Mouse (Mus musculus) olfactory bulb, adult 2 months (tissue): Measurements from ENCODE around the gene Lypla2. TPM values are rescaled to one million over a fixed set of nuclear protein-coding genes. Genes with fewer than 3 reads are reported as not detected.
"Not testable (repeated sequence)": the region's sequence is repeated elsewhere in the genome, so short reads cannot be mapped to it uniquely, and the experiment has no call there.

Experiments
- H3K27ac ChIP-seq: fragments of 200-500 bp; 2 replicates; pipeline ENCODE4 v1.5.1; 2012; ENCODE audit warnings: low read depth, low read length; ENCODE audit not compliant: insufficient read depth
- H3K4me1 ChIP-seq: fragments of 200-500 bp; 2 replicates; pipeline ENCODE4 v1.6.1; 2012; ENCODE audit warnings: low read length; ENCODE audit not compliant: control insufficient read depth, insufficient read depth
- H3K4me3 ChIP-seq: fragments of 200-500 bp; 2 replicates; pipeline ENCODE4 v1.5.1; 2012; ENCODE audit warnings: mild to moderate bottlenecking, low read depth, low read length, moderate library complexity; ENCODE audit not compliant: insufficient read depth
- CTCF ChIP-seq: fragments of 200-500 bp; IDR thresholded peaks from 2 replicates; pipeline ENCODE4 v1.5.1; 2012; ENCODE audit warnings: low read depth, mild to moderate bottlenecking, low read length, moderate library complexity; ENCODE audit not compliant: insufficient read depth
- POLR2A ChIP-seq: fragments of 200-500 bp; IDR thresholded peaks from 2 replicates; pipeline ENCODE4 v1.6.1; 2012; ENCODE audit warnings: mild to moderate bottlenecking, low read depth, low read length, moderate library complexity; ENCODE audit not compliant: insufficient read depth
- WGBS: fragments of 180-500 bp; shearing (Covaris S2); methylation state at CpG from one replicate; pipeline ENCODE4 v1.1.7; 2018; 5-methylcytosine and 5-hydroxymethylcytosine counted together
- polyA plus RNA-seq: library from polyadenylated mRNA; stranded (reverse); fragments of >200 nt; gene quantifications from 2 replicates; pipeline ENCODE4 v1.2.4, GENCODE M21; 2012; ENCODE audit warnings: low replicate concordance; ENCODE audit not compliant: missing spikeins, insufficient read depth, insufficient read length

The Lypla2 gene
- polyA plus RNA-seq, 1 experiment, result not detected

DNA sequence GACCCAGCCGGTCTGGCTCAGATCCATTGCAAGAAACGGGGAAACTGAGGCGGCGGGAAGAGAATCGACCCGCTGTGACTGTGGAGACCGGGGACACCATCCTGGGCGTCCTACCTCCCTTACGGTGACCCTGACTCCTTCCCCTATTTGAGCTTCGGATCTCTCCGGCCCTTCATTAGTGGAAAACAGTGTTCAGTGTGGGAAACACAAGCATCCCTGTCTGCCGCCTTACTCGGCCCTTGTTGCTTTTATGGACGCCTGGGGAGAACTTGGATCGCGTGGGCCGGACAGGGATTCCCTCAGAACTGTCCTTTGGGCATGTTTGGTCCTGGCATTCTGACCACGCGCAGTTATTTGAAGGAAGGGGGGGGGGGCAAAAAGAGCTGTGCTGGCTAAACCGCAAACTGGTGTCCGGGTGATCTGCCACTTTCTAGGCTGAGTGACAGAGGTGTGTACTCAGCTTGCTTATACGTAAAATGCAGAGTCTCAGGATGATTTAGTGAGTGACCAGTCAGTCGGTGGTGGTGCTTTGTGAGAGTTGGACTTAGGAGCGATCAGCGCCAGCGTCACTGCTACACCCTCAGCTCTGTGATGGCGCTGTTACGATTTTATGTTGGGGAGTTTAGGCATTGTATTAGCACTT lies 25.6 kb downstream of the Lypla2 start:
- peaks cover 31% of the 10 kb centered on the region for H3K4me1 ChIP-seq
- TF ChIP-seq POLR2A (no peak), CTCF (no peak)
- H3K4me3 ChIP-seq, result peak overlapping the region; percentile 71
- H3K27ac ChIP-seq, result peak overlapping the region; percentile 61
- WGBS, result under 1% methylated on average over 28 of the region's 28 CpGs

- peak within 1 kb of the TSS; percentile 71 for H3K4me3 ChIP-seq
- TF ChIP-seq CTCF (no peak), POLR2A (peak; percentile 88)
- under 1% methylated on average over 23 of the region's 23 CpGs for WGBS
- H3K27ac ChIP-seq, result peak within 1 kb of the TSS; percentile 61
- peaks cover 29% of the 10 kb centered on the region for H3K4me1 ChIP-seq
These were observed 26.2 kb downstream of the Lypla2 start, which contains the start of gene Hmgcl for GRCm38 (mm10) chr4:135946278-135946658. Gene Hmgcl, plus strand, starts transcription at chr4:135946448.

- H3K4me3 ChIP-seq, result peak overlapping the region; percentile 71
- 79% methylated on average over 10 of the region's 10 CpGs for WGBS
- TF ChIP-seq CTCF, result no peak
- no peak for TF ChIP-seq POLR2A
- H3K4me1 ChIP-seq, result peaks cover 29% of the 10 kb centered on the region
- H3K27ac ChIP-seq, result peak overlapping the region; percentile 43; the same call in 1 of the 2 replicates
These were observed 26.7 kb downstream of the Lypla2 start for GRCm38 (mm10) chr4:135945706-135946105.

GRCm38 (mm10) chr4:135943389-135943788 lies 29.0 kb downstream of the Lypla2 start:
- TF ChIP-seq CTCF (no peak), POLR2A (no peak)
- Histone ChIP-seq H3K4me1 (peaks cover 17% of the 10 kb centered on the region), H3K27ac (no peak overlapping the region), H3K4me3 (no peak overlapping the region)
- 56% methylated on average over 4 of the region's 4 CpGs for WGBS

- TF ChIP-seq CTCF, result no peak
- TF ChIP-seq POLR2A, result no peak
- no peak overlapping the region for H3K27ac ChIP-seq
- 82% methylated on average over 6 of the region's 6 CpGs for WGBS
These were observed 30.2 kb downstream of the Lypla2 start for GRCm38 (mm10) chr4:135942193-135942592.

DNA sequence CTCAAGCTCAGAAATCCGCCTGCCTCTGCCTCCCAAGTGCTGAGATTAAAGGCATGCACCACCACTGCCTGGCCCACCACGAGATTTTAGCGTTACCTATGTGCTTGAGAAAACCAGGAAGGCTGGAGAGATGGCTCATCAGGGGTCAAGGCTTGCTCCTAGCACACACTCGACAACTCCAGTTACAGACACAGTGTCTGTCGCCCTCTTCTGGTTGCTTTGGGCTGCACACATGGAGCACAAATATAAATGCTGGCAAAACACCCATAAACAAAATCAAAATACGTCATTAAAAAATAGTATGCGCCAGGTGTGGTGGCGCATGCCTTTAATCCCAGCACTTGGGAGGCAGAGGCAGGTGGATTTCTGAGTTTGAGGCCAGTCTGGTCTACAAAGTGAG lies 31.4 kb downstream of the Lypla2 start:
- not testable (repeated sequence) for H3K4me3 ChIP-seq, H3K4me1 ChIP-seq, H3K27ac ChIP-seq
- 87% methylated on average over 8 of the region's 8 CpGs for WGBS

More at GRCm38 (mm10) chr4:135942193-135942592, 30.2 kb downstream of the Lypla2 start:
- Histone ChIP-seq H3K4me1 (peaks cover 12% of the 10 kb centered on the region), H3K4me3 (no peak overlapping the region)

DNA sequence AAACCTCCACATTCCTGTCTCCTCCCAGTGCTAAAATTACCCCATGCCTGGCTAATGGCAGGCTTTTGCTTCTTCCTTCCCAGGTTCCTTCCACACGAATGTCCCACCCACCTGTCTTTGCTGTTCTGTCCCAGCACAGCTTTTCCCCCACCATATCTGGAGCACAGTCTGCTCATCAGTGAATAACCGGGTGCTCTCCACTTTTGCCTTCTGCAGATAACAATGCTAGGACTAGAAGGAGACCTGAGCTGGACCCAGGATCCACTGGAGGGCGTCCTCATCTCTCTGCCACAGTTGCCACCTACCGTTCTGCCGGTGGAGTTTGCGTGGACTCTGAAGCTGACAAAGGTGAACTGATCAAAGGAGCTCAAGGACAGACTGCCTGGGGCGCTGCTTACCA lies 33.6 kb downstream of the Lypla2 start:
- Histone ChIP-seq H3K4me3 (no peak overlapping the region), H3K27ac (no peak overlapping the region), H3K4me1 (peaks cover 7% of the 10 kb centered on the region)
- WGBS, result 74% methylated on average over 7 of the region's 7 CpGs
- TF ChIP-seq POLR2A (no peak), CTCF (no peak)

- no peak overlapping the region for H3K4me3 ChIP-seq
- 67% methylated on average over 5 of the region's 5 CpGs for WGBS
- no peak overlapping the region for H3K27ac ChIP-seq
- H3K4me1 ChIP-seq, result peaks cover 7% of the 10 kb centered on the region
- TF ChIP-seq CTCF (no peak), POLR2A (no peak)
These were observed 36.9 kb downstream of the Lypla2 start for GRCm38 (mm10) chr4:135935502-135935901.

DNA sequence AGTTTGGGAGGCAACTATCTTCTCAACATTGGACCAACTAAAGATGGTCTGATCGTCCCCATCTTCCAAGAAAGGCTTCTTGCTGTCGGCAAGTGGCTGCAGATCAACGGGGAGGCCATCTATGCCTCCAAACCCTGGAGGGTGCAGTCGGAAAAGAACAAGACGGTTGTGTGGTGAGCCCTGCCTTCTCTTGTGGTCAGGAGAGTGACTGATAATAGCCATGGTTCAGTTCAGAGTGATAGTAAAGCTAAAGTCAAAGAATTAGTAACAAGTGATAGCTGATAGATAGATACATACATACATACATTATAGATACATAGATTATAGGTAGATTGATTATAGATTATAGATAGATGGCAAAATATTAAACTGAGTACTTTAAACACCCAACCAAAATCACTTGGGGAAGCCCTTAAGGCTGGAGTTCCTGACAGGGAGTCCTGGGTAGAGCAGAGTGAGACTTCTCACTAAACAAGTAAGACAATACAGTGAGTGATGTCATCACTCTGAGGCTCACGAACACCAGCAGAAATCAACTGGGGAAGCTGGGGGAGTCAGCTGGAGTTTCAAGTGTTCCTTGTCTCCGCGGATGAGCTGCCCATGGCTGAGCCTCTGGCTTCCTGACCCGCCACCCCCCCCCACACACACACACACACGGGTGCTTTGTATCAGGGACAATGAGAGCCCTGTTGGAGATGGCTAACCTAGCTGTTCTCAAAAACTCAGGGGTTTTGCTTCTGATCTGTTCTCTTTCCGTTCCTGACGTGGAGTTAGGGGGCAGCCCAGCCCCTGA lies 37.5 kb downstream of the Lypla2 start:
- Histone ChIP-seq H3K4me3 (no peak overlapping the region), H3K4me1 (peaks cover 7% of the 10 kb centered on the region), H3K27ac (no peak overlapping the region)
- TF ChIP-seq CTCF (no peak), POLR2A (no peak)
- WGBS, result 65% methylated on average over 12 of the region's 12 CpGs
